Mouse (Mus musculus) G1E (cell line): ENCODE results near the gene Mrpl34. TPM values are rescaled to one million over a fixed set of nuclear protein-coding genes. Genes with fewer than 3 reads are reported as not detected.

Experiments
- ATAC-seq: 2 replicates; pipeline ENCODE4 v1.8.0; 2016; ENCODE audit warnings: mild to moderate bottlenecking; ENCODE audit not compliant: insufficient number of reproducible peaks, poor library complexity, low FRiP score, severe bottlenecking; ENCODE audit errors: extremely low read depth
- DNase-seq: peaks from one replicate; pipeline ENCODE4 v3.0.0; 2012; ENCODE audit warnings: low spot score
- H3K27me3 ChIP-seq: 2 replicates; pipeline ENCODE4 v1.6.1; 2012; ENCODE audit warnings: mild to moderate bottlenecking, low read length, inconsistent platforms; ENCODE audit not compliant: insufficient read depth
- H3K36me3 ChIP-seq: replicated peaks from 2 replicates; pipeline ENCODE3; 2012; ENCODE audit warnings: mild to moderate bottlenecking, inconsistent platforms
- H3K4me1 ChIP-seq: 2 replicates; pipeline ENCODE4 v1.6.1; 2012; ENCODE audit warnings: low read depth, low read length, inconsistent platforms, mixed read lengths; ENCODE audit not compliant: insufficient read depth
- H3K4me3 ChIP-seq: 2 replicates; pipeline ENCODE4 v1.5.1; 2012; ENCODE audit warnings: low read depth, mild to moderate bottlenecking, inconsistent platforms, low read length, moderate library complexity, mixed read lengths
- H3K9me3 ChIP-seq: replicated peaks from 2 replicates; pipeline ENCODE4 v1.6.1; 2012; ENCODE audit warnings: inconsistent platforms
- CTCF ChIP-seq: IDR thresholded peaks from 2 replicates; pipeline ENCODE4 v1.5.1; 2012; ENCODE audit warnings: low read depth, low read length, inconsistent platforms, mixed read lengths
- GATA1 ChIP-seq: IDR thresholded peaks from 2 replicates; pipeline ENCODE4 v1.6.1; 2012; ENCODE audit warnings: borderline replicate concordance, low read length, inconsistent platforms, mixed read lengths
- GATA2 ChIP-seq: IDR thresholded peaks from 2 replicates; pipeline ENCODE4 v1.6.1; 2012; ENCODE audit warnings: low read depth, low read length, inconsistent platforms, borderline replicate concordance
- POLR2AphosphoS5 ChIP-seq: IDR thresholded peaks from 2 replicates; pipeline ENCODE4 v1.6.1; 2012; ENCODE audit warnings: low read depth, low read length, inconsistent platforms; ENCODE audit not compliant: insufficient replicate concordance
- TAL1 ChIP-seq: conservative IDR thresholded peaks from 2 replicates; pipeline ENCODE4 v1.6.1; 2012; ENCODE audit warnings: low read depth, low read length, inconsistent platforms, mixed read lengths
- polyA plus RNA-seq: library from polyadenylated mRNA; stranded (reverse); fragments of >175 nt; gene quantifications from 2 replicates; pipeline ENCODE4 v1.2.3, GENCODE M21; 2012
- total RNA-seq, 2 experiments: library from RNA; stranded (forward) in 1 of 2; stranded (reverse) in 1 of 2; fragments of 200-1000 nt in 1 of 2; fragments of >200 nt in 1 of 2; fragmentation: Nextera tagmentation in 1 of 2; gene quantifications; 2 replicates each; pipeline ENCODE4 v1.2.3; 2014 to 2017

Gene Mrpl34
- total and polyA plus RNA-seq, 3 experiments, result 42.0 to 149 (median 68.2) TPM

DNA sequence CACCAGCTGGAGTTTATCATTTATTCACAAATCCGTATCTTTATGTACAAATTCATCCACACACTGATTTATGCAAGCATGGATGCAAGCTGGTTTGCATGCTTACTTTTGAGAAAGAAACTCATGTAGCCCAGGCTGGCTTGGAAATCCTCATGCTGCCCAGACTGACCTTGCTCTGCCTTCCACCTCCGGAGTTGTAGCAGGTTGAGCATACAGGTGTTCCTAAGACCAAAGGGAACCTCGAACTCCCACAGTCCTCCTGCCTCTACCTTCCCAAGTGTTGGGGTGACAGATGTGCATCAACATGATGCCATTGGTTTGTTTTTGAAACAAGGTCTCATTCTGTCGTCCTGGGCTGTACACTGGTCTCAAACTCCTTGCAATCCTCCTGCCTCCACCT, 2.6 kb upstream of the Mrpl34 start:
- Histone ChIP-seq H3K27me3 (no peaks in the 10 kb centered on the region), H3K4me3 (no peak overlapping the region), H3K4me1 (peaks cover 52% of the 10 kb centered on the region), H3K9me3 (0 out of 2 replicates have a peak, but pooled peaks cover 2% of the 10 kb centered on the region), H3K36me3 (peaks cover 50% of the 10 kb centered on the region)
- TF ChIP-seq CTCF, result no peak
- no peak for TF ChIP-seq GATA2
- ATAC-seq (no peak), DNase-seq (no peak)

GRCm38 (mm10) chr8:71462786-71463185, 2.0 kb upstream of the Mrpl34 start:
- no peaks in the 10 kb centered on the region for H3K27me3 ChIP-seq
- peaks cover 50% of the 10 kb centered on the region for H3K36me3 ChIP-seq
- peaks cover 51% of the 10 kb centered on the region for H3K4me1 ChIP-seq
- DNase-seq (no peak), ATAC-seq (no peak)
- H3K4me3 ChIP-seq, result peak overlapping the region; percentile 77
- H3K9me3 ChIP-seq, result 0 out of 2 replicates have a peak, but pooled peaks cover 2% of the 10 kb centered on the region
- TF ChIP-seq POLR2AphosphoS5 (no peak), CTCF (no peak), GATA1 (no peak), TAL1 (no peak), GATA2 (no peak)

DNA sequence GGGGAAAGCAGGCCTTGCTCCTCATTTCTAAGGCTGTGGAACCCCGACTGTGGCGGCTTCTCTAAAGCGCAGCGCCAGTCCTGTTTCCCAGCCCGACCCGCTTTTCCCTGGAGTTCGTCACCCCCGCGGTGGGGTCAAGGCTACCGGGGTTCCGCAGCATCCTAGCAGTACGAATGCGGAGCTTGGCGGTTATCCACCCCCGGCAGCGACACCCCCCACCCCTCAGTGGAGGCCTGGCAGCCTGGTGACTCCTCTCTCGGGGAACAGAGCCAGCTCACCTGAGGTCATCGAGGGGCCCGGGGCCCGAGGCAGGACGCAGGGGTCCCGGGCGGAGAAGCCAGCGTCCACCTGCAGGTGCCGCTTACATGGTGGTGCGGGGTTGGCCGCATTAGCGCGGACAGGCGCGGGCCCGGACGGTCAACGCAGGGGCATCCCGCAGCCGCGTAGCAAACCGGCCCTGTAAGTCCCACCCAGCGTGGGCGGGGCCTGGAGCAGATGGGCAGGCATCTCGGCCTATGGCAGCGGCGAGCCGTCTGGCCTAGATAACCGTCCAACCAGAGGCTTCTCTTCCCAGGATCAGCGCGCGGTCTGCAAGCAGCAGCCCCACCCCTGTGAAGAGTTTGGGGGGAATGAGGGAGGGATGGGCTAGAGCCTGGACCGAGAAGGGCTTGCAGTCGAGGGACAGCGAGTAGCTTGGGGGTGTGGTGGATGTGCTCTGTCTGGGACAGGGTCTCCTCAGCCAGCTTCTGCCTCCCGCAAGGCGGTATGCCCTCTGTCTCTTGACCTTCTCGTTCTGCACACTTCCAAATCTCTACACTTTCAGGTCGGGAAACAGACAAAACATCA, 1.3 kb upstream of the Mrpl34 start, which contains the start of gene Abhd8:
Gene Abhd8 (minus strand): TSS at position 468 of the 846 bp plus-strand sequence.
- Histone ChIP-seq H3K36me3 (peaks cover 47% of the 10 kb centered on the region), H3K9me3 (0 out of 2 replicates have a peak, but pooled peaks cover 2% of the 10 kb centered on the region), H3K27me3 (no peaks in the 10 kb centered on the region), H3K4me3 (peak within 1 kb of the TSS; percentile 77), H3K4me1 (peaks cover 52% of the 10 kb centered on the region)
- DNase-seq (peak; percentile 91), ATAC-seq (peak; percentile 69)
- no peak for TF ChIP-seq GATA1
- no peak for TF ChIP-seq CTCF
- no peak for TF ChIP-seq TAL1
- TF ChIP-seq POLR2AphosphoS5, result no peak
- TF ChIP-seq GATA2, result no peak

DNA sequence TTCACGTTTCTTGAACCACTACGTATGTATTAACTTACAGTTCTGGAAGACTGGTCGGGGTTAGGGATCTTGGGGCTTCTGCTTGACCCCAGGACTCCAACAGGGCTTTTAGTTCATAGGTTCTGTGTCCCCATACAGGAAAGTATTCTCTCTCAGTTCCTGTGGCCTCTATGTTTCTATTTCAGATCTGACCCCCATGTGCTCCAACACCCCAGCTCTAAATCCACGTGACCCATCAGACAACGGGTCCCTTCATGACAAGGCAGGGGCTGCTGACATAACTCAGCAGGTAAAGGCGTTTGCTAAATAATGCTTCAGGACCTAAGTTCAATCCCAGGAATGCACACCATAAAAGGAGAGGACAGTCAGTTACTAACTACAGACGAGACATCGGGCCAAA, 974 bp downstream of the Mrpl34 start:
- DNase-seq, result no peak
- Histone ChIP-seq H3K36me3 (peaks cover 47% of the 10 kb centered on the region), H3K4me3 (peak overlapping the region; percentile 77), H3K9me3 (0 out of 2 replicates have a peak, but pooled peaks cover 2% of the 10 kb centered on the region), H3K27me3 (no peaks in the 10 kb centered on the region), H3K4me1 (peaks cover 70% of the 10 kb centered on the region)
- no peak for ATAC-seq
- TF ChIP-seq POLR2AphosphoS5 (no peak), CTCF (no peak), GATA1 (no peak), GATA2 (no peak), TAL1 (no peak)

GRCm38 (mm10) chr8:71466198-71466597, 1.4 kb downstream of the Mrpl34 start:
- TF ChIP-seq GATA2, result no peak
- TF ChIP-seq CTCF, result no peak
- no peak for TF ChIP-seq POLR2AphosphoS5
- TF ChIP-seq TAL1, result no peak
- TF ChIP-seq GATA1, result no peak
- ATAC-seq (no peak), DNase-seq (no peak)
- H3K27me3 ChIP-seq, result no peaks in the 10 kb centered on the region
- H3K9me3 ChIP-seq, result 0 out of 2 replicates have a peak, but pooled peaks cover 1% of the 10 kb centered on the region
- H3K4me3 ChIP-seq, result no peak overlapping the region
- H3K4me1 ChIP-seq, result peaks cover 73% of the 10 kb centered on the region
- H3K36me3 ChIP-seq, result peaks cover 47% of the 10 kb centered on the region

DNA sequence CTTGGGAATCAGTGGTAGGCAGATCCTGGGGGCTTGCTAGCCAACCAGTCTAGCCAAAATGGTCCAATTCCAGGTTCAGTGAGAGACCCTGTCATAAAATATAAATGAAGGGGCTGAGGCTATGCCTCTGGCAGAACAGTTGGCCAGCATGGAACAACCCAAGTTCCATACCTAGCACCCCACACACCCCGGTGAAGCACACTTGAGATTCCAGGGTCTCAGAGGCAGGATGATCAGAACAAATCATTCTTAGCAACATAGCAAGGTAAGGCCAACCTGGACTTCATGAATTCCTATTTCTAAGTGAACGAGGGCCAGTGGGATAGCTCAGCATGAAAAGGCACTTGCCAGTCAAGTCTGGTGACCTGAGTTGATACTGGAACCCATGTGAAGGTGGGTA, 2.4 kb downstream of the Mrpl34 start:
- H3K9me3 ChIP-seq, result no peaks in the 10 kb centered on the region
- H3K4me3 ChIP-seq, result no peak overlapping the region
- peaks cover 50% of the 10 kb centered on the region for H3K36me3 ChIP-seq
- peaks cover 80% of the 10 kb centered on the region for H3K4me1 ChIP-seq
- ATAC-seq (no peak), DNase-seq (no peak)
- TF ChIP-seq POLR2AphosphoS5, result no peak
- TF ChIP-seq GATA2, result no peak
- TF ChIP-seq CTCF, result no peak
- no peak for TF ChIP-seq GATA1
- no peak for TF ChIP-seq TAL1
- H3K27me3 ChIP-seq, result no peaks in the 10 kb centered on the region
